Mouse (Mus musculus): ENCODE measurements around the gene 1700006A11Rik. TPM values are rescaled to one million over a fixed set of nuclear protein-coding genes. Genes with fewer than 3 reads are reported as not detected.
"Not testable (repeated sequence)": the region's sequence is repeated elsewhere in the genome, so short reads cannot be mapped to it uniquely, and the experiment has no call there.

1700006A11Rik gene
- polyA plus RNA-seq (2011; ENCODE audit: insufficient read length, low read depth, missing spikeins) = not detected in 2 replicates

DNA sequence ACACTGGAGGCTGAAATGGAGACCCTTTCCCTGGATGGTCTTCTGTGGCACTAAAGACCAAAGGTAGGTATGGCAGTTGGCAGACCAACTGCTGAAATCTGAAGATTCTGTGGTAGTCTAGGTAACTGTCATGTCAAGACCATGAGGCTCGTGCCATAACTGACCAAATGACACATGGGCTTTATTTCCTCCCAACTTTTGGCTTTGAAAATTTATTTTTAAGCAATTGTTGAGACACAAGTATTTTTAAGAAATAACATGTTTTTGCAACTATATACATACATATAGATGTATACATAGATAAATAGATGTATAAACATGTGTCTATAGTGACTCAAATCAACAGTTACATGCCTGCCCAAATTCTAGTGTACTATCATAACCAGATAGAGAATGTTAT lies at the start of gene 1700006A11Rik:
Gene 1700006A11Rik (minus strand): TSS at position 101 of the 400 bp plus-strand sequence.
- TF ChIP-seq CTCF (IDR thresholded peaks at IDR 0.05; ENCODE audit: borderline replicate concordance, insufficient read depth, low read length) = no peak
- no peak for TF ChIP-seq POLR2A (IDR thresholded peaks at IDR 0.05; ENCODE audit: low read depth, low read length)
- H3K4me1 ChIP-seq (ENCODE audit: control insufficient read depth, insufficient read depth, low read length) = no peaks in the 10 kb centered on the region
- no peak within 1 kb of the TSS for H3K4me3 ChIP-seq (ENCODE audit: insufficient read depth, low read length)
- no peak within 1 kb of the TSS for H3K27ac ChIP-seq (ENCODE audit: insufficient read depth, low read length)

DNA sequence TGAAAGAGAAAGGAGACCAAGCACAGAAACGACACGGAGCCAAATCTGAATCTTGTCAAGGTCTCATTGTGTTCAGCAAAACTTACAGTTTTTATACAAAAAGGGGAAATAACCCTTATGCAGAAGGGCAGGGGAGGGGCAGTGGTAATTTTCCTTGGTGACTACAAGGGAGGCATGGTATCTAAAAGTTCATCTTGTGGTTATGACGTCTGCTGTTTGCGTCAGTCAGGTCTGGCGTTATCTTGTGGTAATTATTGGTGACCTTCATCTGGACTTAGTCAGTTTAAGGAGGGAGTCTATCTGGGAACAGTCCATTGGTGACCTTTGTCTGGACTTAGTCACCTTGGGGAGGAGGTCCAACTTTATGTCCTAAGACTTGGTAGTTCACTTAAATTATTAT lies 48.5 kb upstream of the 1700006A11Rik start:
- H3K27ac ChIP-seq (ENCODE audit: insufficient read depth, low read length); H3K4me3 ChIP-seq (ENCODE audit: insufficient read depth, low read length); H3K4me1 ChIP-seq (ENCODE audit: control insufficient read depth, insufficient read depth, low read length): not testable (repeated sequence)

GRCm38 (mm10) chr3:124466102-124466730 lies 40.4 kb upstream of the 1700006A11Rik start:
- no peak for TF ChIP-seq POLR2A (IDR thresholded peaks at IDR 0.05; ENCODE audit: low read depth, low read length)
- no peak for TF ChIP-seq CTCF (IDR thresholded peaks at IDR 0.05; ENCODE audit: borderline replicate concordance, insufficient read depth, low read length)
- Histone ChIP-seq H3K27ac (ENCODE audit: insufficient read depth, low read length) (no peak overlapping the region), H3K4me1 (ENCODE audit: control insufficient read depth, insufficient read depth, low read length) (no peaks in the 10 kb centered on the region), H3K4me3 (ENCODE audit: insufficient read depth, low read length) (no peak overlapping the region)

GRCm38 (mm10) chr3:124392201-124392600 lies 33.6 kb downstream of the 1700006A11Rik start:
- no peaks in the 10 kb centered on the region; the same call in 1 of the 2 replicates for H3K4me1 ChIP-seq (ENCODE audit: control insufficient read depth, insufficient read depth, low read length)
- H3K27ac ChIP-seq (ENCODE audit: insufficient read depth, low read length) = no peak overlapping the region
- TF ChIP-seq CTCF (IDR thresholded peaks at IDR 0.05; ENCODE audit: borderline replicate concordance, insufficient read depth, low read length) = no peak
- TF ChIP-seq POLR2A (IDR thresholded peaks at IDR 0.05; ENCODE audit: low read depth, low read length) = no peak
- H3K4me3 ChIP-seq (ENCODE audit: insufficient read depth, low read length) = no peak overlapping the region

- H3K27ac ChIP-seq (ENCODE audit: insufficient read depth, low read length) = no peak overlapping the region
- TF ChIP-seq CTCF (IDR thresholded peaks at IDR 0.05; ENCODE audit: borderline replicate concordance, insufficient read depth, low read length) = no peak
- TF ChIP-seq POLR2A (IDR thresholded peaks at IDR 0.05; ENCODE audit: low read depth, low read length) = no peak
- H3K4me3 ChIP-seq (ENCODE audit: insufficient read depth, low read length) = no peak overlapping the region
- H3K4me1 ChIP-seq (ENCODE audit: control insufficient read depth, insufficient read depth, low read length) = no peaks in the 10 kb centered on the region; the same call in 1 of the 2 replicates
Measured at GRCm38 (mm10) chr3:124390101-124390500, 35.7 kb downstream of the 1700006A11Rik start.

- Histone ChIP-seq H3K27ac (ENCODE audit: insufficient read depth, low read length) (no peak overlapping the region), H3K4me3 (ENCODE audit: insufficient read depth, low read length) (no peak overlapping the region), H3K4me1 (ENCODE audit: control insufficient read depth, insufficient read depth, low read length) (no peaks in the 10 kb centered on the region; the same call in 1 of the 2 replicates)
- TF ChIP-seq CTCF (IDR thresholded peaks at IDR 0.05; ENCODE audit: borderline replicate concordance, insufficient read depth, low read length) (no peak), POLR2A (IDR thresholded peaks at IDR 0.05; ENCODE audit: low read depth, low read length) (no peak)
Measured at GRCm38 (mm10) chr3:124389650-124390049, 36.2 kb downstream of the 1700006A11Rik start.

DNA sequence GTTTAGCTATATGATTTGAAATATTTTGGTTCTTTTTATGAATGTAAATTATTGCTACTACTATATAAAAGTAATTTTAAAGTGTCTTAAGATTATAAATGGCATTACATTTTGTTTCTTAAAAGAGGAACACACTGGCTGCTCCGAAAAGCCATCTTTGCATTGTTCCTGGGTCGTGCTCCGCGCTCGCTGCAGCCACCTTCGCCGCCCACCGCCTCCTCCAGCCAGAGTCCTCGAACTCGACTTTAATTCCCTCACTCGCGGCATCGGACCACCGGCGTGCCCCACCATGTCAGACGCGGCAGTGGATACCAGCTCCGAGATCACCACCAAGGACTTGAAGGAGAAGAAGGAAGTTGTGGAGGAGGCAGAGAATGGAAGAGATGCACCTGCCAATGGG lies 40.5 kb downstream of the 1700006A11Rik start:
- H3K4me3 ChIP-seq (ENCODE audit: insufficient read depth, low read length); H3K4me1 ChIP-seq (ENCODE audit: control insufficient read depth, insufficient read depth, low read length); H3K27ac ChIP-seq (ENCODE audit: insufficient read depth, low read length): not testable (repeated sequence)

GRCm38 (mm10) chr3:124372031-124372430 lies 53.8 kb downstream of the 1700006A11Rik start:
- no peak overlapping the region for H3K4me3 ChIP-seq (ENCODE audit: insufficient read depth, low read length)
- no peaks in the 10 kb centered on the region for H3K4me1 ChIP-seq (ENCODE audit: control insufficient read depth, insufficient read depth, low read length)
- no peak overlapping the region for H3K27ac ChIP-seq (ENCODE audit: insufficient read depth, low read length)
- TF ChIP-seq POLR2A (IDR thresholded peaks at IDR 0.05; ENCODE audit: low read depth, low read length) = no peak
- TF ChIP-seq CTCF (IDR thresholded peaks at IDR 0.05; ENCODE audit: borderline replicate concordance, insufficient read depth, low read length) = no peak

GRCm38 (mm10) chr3:124357533-124357932 lies 68.3 kb downstream of the 1700006A11Rik start:
- no peaks in the 10 kb centered on the region for H3K4me1 ChIP-seq (ENCODE audit: control insufficient read depth, insufficient read depth, low read length)
- no peak overlapping the region for H3K27ac ChIP-seq (ENCODE audit: insufficient read depth, low read length)
- no peak for TF ChIP-seq POLR2A (IDR thresholded peaks at IDR 0.05; ENCODE audit: low read depth, low read length)
- no peak for TF ChIP-seq CTCF (IDR thresholded peaks at IDR 0.05; ENCODE audit: borderline replicate concordance, insufficient read depth, low read length)
- H3K4me3 ChIP-seq (ENCODE audit: insufficient read depth, low read length) = no peak overlapping the region

Other genes starting within 250 kb of the 1700006A11Rik start
- 6.4 and 6.7 TPM in 2 replicates for gene Tram1l1, start 105.2 kb downstream of the 1700006A11Rik start, polyA plus RNA-seq (2011; ENCODE audit: insufficient read length, low read depth, missing spikeins)
- not detected in 2 replicates for gene 1700003H04Rik, start 155.1 kb upstream of the 1700006A11Rik start, polyA plus RNA-seq (2011; ENCODE audit: insufficient read length, low read depth, missing spikeins)